In genomic region chr9:116174481-116175461, GRCm38 (mm10) we compare ENCODE assay signal across 8 mouse cellular contexts. TPM values are rescaled to one million over a fixed set of nuclear protein-coding genes. Genes with fewer than 3 reads are reported as not detected.
DNase-seq lines count a peak whose midpoint lies in the region; ATAC-seq and TF ChIP-seq lines count a peak whose summit lies in the region.

Tgfbr2 (minus strand) TSS chr9:116175360.

- no peaks in the 10 kb centered on the region for H3K36me3 ChIP-seq in forebrain, embryonic 10.5 days (replicated peaks)
- H3K36me3 ChIP-seq in heart, embryonic 14.5 days (ENCODE audit: control insufficient read depth, insufficient read depth, low read length), result no peaks in the 10 kb centered on the region
- no peaks in the 10 kb centered on the region for H3K36me3 ChIP-seq in kidney, postnatal 0 days (ENCODE audit: insufficient read depth, low read length)
- H3K36me3 ChIP-seq in liver, embryonic 15.5 days (replicated peaks), result no peaks in the 10 kb centered on the region
- H3K36me3 ChIP-seq in stomach, embryonic 16.5 days (ENCODE audit: control insufficient read depth, insufficient read depth, low read length), result no peaks in the 10 kb centered on the region

- H3K27me3 ChIP-seq in forebrain, embryonic 10.5 days (ENCODE audit: poor library complexity, severe bottlenecking), result peaks cover 41% of the 10 kb centered on the region
- no peaks in the 10 kb centered on the region for H3K27me3 ChIP-seq in heart, embryonic 14.5 days (ENCODE audit: control insufficient read depth, insufficient read depth, low read length)
- H3K27me3 ChIP-seq in kidney, postnatal 0 days (ENCODE audit: insufficient read depth, low read length), result no peaks in the 10 kb centered on the region
- peaks cover 12% of the 10 kb centered on the region for H3K27me3 ChIP-seq in liver, embryonic 15.5 days
- H3K27me3 ChIP-seq in stomach, embryonic 16.5 days (ENCODE audit: control insufficient read depth, insufficient read depth, low read length), result no peaks in the 10 kb centered on the region

- no peak for TF ChIP-seq CTCF in kidney, postnatal 0 days (IDR thresholded peaks at IDR 0.05; ENCODE audit: low read depth)

- peak; percentile 89 for DNase-seq in 3T3-L1 (ENCODE audit: low read depth, low spot score)
- DNase-seq in adrenal gland, postnatal 10 days, result peak; percentile 90
- DNase-seq in forebrain, embryonic 10.5 days (ENCODE audit: extremely low spot score, low spot score), result peak; percentile 65
- DNase-seq in kidney, postnatal 0 days (ENCODE audit: low spot score), result peak; percentile 95
- peak; percentile 79 for DNase-seq in neural tube, embryonic 10.5 days (ENCODE audit: extremely low spot score, low spot score)

- H3K4me2 ChIP-seq in heart, embryonic 14.5 days (ENCODE audit: low read length), result peak within 1 kb of the TSS; percentile 76
- H3K4me2 ChIP-seq in kidney, postnatal 0 days (ENCODE audit: low read length), result peak within 1 kb of the TSS; percentile 72
- H3K4me2 ChIP-seq in liver, embryonic 15.5 days, result peak within 1 kb of the TSS; percentile 72
- peak within 1 kb of the TSS; percentile 86 for H3K4me2 ChIP-seq in stomach, embryonic 16.5 days (ENCODE audit: low read depth, low read length)

- H3K4me3 ChIP-seq in forebrain, embryonic 10.5 days, result peak within 1 kb of the TSS; percentile 83
- peak within 1 kb of the TSS; percentile 75 to 94 for H3K4me3 ChIP-seq in heart, embryonic 14.5 days (ENCODE audit: control insufficient read depth in 1 of 2, insufficient read depth in 1 of 2, low read depth in 1 of 2, low read length in 2 of 2)
- peak within 1 kb of the TSS; percentile 91 for H3K4me3 ChIP-seq in kidney, postnatal 0 days (replicated peaks; ENCODE audit: low read depth, low read length)
- peak within 1 kb of the TSS; percentile 65 for H3K4me3 ChIP-seq in liver, embryonic 15.5 days (replicated peaks)
- H3K4me3 ChIP-seq in stomach, embryonic 16.5 days (replicated peaks; ENCODE audit: low read length), result peak within 1 kb of the TSS; percentile 87

- H3K4me1 ChIP-seq in forebrain, embryonic 10.5 days, result peaks cover 24% of the 10 kb centered on the region
- peaks cover 5 to 8% of the 10 kb centered on the region in 2 experiments; a peak in 2 of 4 replicates for H3K4me1 ChIP-seq in heart, embryonic 14.5 days (ENCODE audit: control insufficient read depth in 2 of 2, insufficient read depth in 2 of 2, low read length in 2 of 2)
- H3K4me1 ChIP-seq in kidney, postnatal 0 days (replicated peaks; ENCODE audit: insufficient read depth, low read length), result peaks cover 19% of the 10 kb centered on the region
- peaks cover 31% of the 10 kb centered on the region for H3K4me1 ChIP-seq in liver, embryonic 15.5 days (replicated peaks)
- H3K4me1 ChIP-seq in stomach, embryonic 16.5 days (ENCODE audit: control insufficient read depth, insufficient read depth, low read length), result peaks cover 24% of the 10 kb centered on the region

- WGBS in forebrain, embryonic 10.5 days, result under 1% methylated on average over 90 of the region's 90 CpGs
- under 1% methylated on average over 80 of the region's 90 CpGs for WGBS in heart, embryonic 14.5 days
- WGBS in kidney, postnatal 0 days, result under 1% methylated on average over 81 of the region's 90 CpGs
- under 1% methylated on average over 89 of the region's 90 CpGs for WGBS in liver, embryonic 15.5 days (ENCODE audit: insufficient replicate concordance)
- under 1% methylated on average over 90 of the region's 90 CpGs for WGBS in stomach, embryonic 16.5 days

- H3K9me3 ChIP-seq in forebrain, embryonic 10.5 days, result no peaks in the 10 kb centered on the region
- no peaks in the 10 kb centered on the region for H3K9me3 ChIP-seq in heart, embryonic 14.5 days (ENCODE audit: control insufficient read depth, low read length)
- H3K9me3 ChIP-seq in kidney, postnatal 0 days (replicated peaks; ENCODE audit: low read length), result no peaks in the 10 kb centered on the region
- no peaks in the 10 kb centered on the region for H3K9me3 ChIP-seq in liver, embryonic 15.5 days (replicated peaks)
- no peaks in the 10 kb centered on the region for H3K9me3 ChIP-seq in stomach, embryonic 16.5 days (replicated peaks; ENCODE audit: control insufficient read depth, low read length)

- ATAC-seq in heart, embryonic 14.5 days (ENCODE audit: insufficient number of reproducible peaks, insufficient read depth, low FRiP score, low read depth), result peak; percentile 84
- ATAC-seq in kidney, postnatal 0 days (replicated peaks; ENCODE audit: low FRiP score, low read depth), result peak; percentile 84
- peak; percentile 58 for ATAC-seq in liver, embryonic 15.5 days (ENCODE audit: insufficient read depth)
- peak; percentile 88 for ATAC-seq in stomach, embryonic 16.5 days (ENCODE audit: insufficient read depth, low FRiP score)

- H3K27ac ChIP-seq in forebrain, embryonic 10.5 days, result peak within 1 kb of the TSS; percentile 89
- H3K27ac ChIP-seq in heart, embryonic 14.5 days (replicated peaks in 1 of 2; ENCODE audit: control insufficient read depth in 1 of 2, insufficient read depth in 1 of 2, low read depth in 2 of 2, low read length in 2 of 2), result peak within 1 kb of the TSS; percentile 88 to 89
- peak within 1 kb of the TSS; percentile 99 for H3K27ac ChIP-seq in kidney, postnatal 0 days
- H3K27ac ChIP-seq in liver, embryonic 15.5 days (replicated peaks), result peak within 1 kb of the TSS; percentile 83
- H3K27ac ChIP-seq in stomach, embryonic 16.5 days (ENCODE audit: low read length), result peak within 1 kb of the TSS; percentile 98

- peak within 1 kb of the TSS; percentile 83 for H3K9ac ChIP-seq in heart, embryonic 14.5 days (ENCODE audit: low read length)
- peak within 1 kb of the TSS; percentile 99 for H3K9ac ChIP-seq in kidney, postnatal 0 days (ENCODE audit: low read depth, low read length)
- peak within 1 kb of the TSS; percentile 64 for H3K9ac ChIP-seq in liver, embryonic 15.5 days
- peak within 1 kb of the TSS; percentile 95 for H3K9ac ChIP-seq in stomach, embryonic 16.5 days (ENCODE audit: low read length)

RNA-seq across cellular contexts. Expression of gene Tgfbr2, which starts in this region (rescaled TPM):
- total RNA-seq in adrenal gland, postnatal 10 days (2021), result 10 to 100 TPM; 65.0 to 70.8 TPM
- 5.2 and 5.5 TPM in 2 replicates for polyA plus RNA-seq in forebrain, embryonic 10.5 days (2016; fragmentation: Nextera tagmentation; extraction: Ambion mirVana)
- 24.6 and 25.0 TPM in 2 replicates for polyA plus RNA-seq in heart, embryonic 14.5 days (2014; fragmentation: Nextera tagmentation; extraction: Ambion mirVana)
- 31.0 and 31.2 TPM in 2 replicates for polyA plus RNA-seq in kidney, postnatal 0 days (2015; fragmentation: Nextera tagmentation; extraction: Ambion mirVana)
- 6.5 and 6.6 TPM in 2 replicates for polyA plus RNA-seq in liver, embryonic 15.5 days (2015; fragmentation: Nextera tagmentation; extraction: Ambion mirVana)
- polyA plus RNA-seq in stomach, embryonic 16.5 days (2015; fragmentation: Nextera tagmentation; extraction: Ambion mirVana), result 33.8 and 35.1 TPM in 2 replicates

Comparison
In these comparisons a context has a peak if more than half of its experiments do, and no peak if none do; other contexts are left out.
1. Peak in every context shown above with its lines: DNase-seq, ATAC-seq, H3K4me3 ChIP-seq and H3K27ac ChIP-seq.